ENCODE assay signal across 18 mouse cellular contexts in the genomic region with DNA sequence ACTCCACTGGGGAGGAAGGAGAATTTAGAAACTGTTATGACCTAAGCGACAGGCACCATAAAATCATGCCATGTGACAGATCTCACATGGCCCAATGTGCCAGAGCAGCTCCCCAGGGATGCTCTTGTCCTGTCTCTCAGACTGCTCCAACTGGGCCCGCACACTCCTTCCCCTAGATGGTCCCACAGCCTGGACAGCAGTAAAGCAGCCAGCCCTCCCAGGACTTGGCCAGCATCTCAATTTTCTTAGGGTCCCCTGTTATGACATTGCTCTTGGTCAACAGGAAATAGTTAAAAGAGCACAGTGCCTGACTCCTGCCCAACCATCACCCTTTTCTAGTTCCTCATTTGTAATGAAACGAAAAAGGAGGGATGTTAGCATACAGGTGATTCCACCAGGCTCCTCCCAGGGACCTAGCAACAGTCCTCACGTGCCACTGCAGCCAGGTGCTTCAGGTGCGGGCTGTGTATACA. TPM values are rescaled to one million over a fixed set of nuclear protein-coding genes. Genes with fewer than 3 reads are reported as not detected.
DNase-seq lines count a peak whose midpoint lies in the region; ATAC-seq and TF ChIP-seq lines count a peak whose summit lies in the region.
"Had no signal": no experiment of that assay in that cellular context is flagged by ENCODE, and none has a peak within 500 bp of the region (broad histone marks: within the 10 kb centered on the region; RNA-seq: fewer than 3 reads in every experiment).

No protein-coding gene starts in this region.

- H3K9me3 ChIP-seq in CH12.LX (replicated peaks; ENCODE audit: low read length), result no peaks in the 10 kb centered on the region
- H3K9me3 ChIP-seq in megakaryocyte, embryonic 14.5 days, result no peaks in the 10 kb centered on the region
- H3K9me3 ChIP-seq in forebrain, postnatal 0 days (ENCODE audit: low read length), result no peaks in the 10 kb centered on the region
- H3K9me3 ChIP-seq: embryonic facial prominence, embryonic 15.5 days; G1E; heart, embryonic 15.5 days; hindbrain, embryonic 15.5 days; lung, embryonic 15.5 days; neural tube, embryonic 13.5 days had no signal

- H3K9ac ChIP-seq in CH12.LX (ENCODE audit: insufficient read depth, low read depth), result no peak overlapping the region
- no peak overlapping the region for H3K9ac ChIP-seq in forebrain, postnatal 0 days
- H3K9ac ChIP-seq: embryonic facial prominence, embryonic 15.5 days; heart, embryonic 15.5 days; hindbrain, embryonic 15.5 days; lung, embryonic 15.5 days; neural tube, embryonic 13.5 days had no signal

- H3K4me1 ChIP-seq in CH12.LX (ENCODE audit: control insufficient read depth in 1 of 2, insufficient read depth in 2 of 2), result peaks cover 10 to 48% of the 10 kb centered on the region in 2 experiments; a peak in 3 of 4 replicates
- peaks cover 10% of the 10 kb centered on the region for H3K4me1 ChIP-seq in embryonic fibroblast, embryonic 13.5 days (ENCODE audit: control insufficient read depth, insufficient read depth, low read length)
- H3K4me1 ChIP-seq in megakaryocyte, embryonic 14.5 days, result peaks cover 74% of the 10 kb centered on the region
- H3K4me1 ChIP-seq in forebrain, postnatal 0 days (ENCODE audit: insufficient read depth), result no peaks in the 10 kb centered on the region

- peaks cover 6% of the 10 kb centered on the region for H3K79me2 ChIP-seq in CH12.LX (replicated peaks; ENCODE audit: control insufficient read depth, extremely low read depth, insufficient read depth, poor library complexity, severe bottlenecking)

- peak; percentile 52 for DNase-seq in kidney, postnatal 14 days
- DNase-seq in kidney, adult 18-20 months, result no peak
- DNase-seq in CH12.LX (ENCODE audit: extremely low read depth), result peak; percentile 49
- DNase-seq in forebrain, postnatal 0 days, result no peak
- no peak for DNase-seq in urinary bladder, postnatal 36 days (ENCODE audit: low spot score in 2 of 2)
- DNase-seq: cerebellum, postnatal 25 days; midbrain, embryonic 14.5 days; right cerebral cortex, adult 18-20 months; thymus, postnatal 36 days had no signal

- no peak overlapping the region for H3K4me3 ChIP-seq in CH12.LX (replicated peaks in 1 of 3; ENCODE audit: low read depth in 2 of 3, low read length in 2 of 3, poor library complexity in 1 of 3)
- no peak overlapping the region for H3K4me3 ChIP-seq in embryonic fibroblast, embryonic 13.5 days (ENCODE audit: insufficient read depth, low read length)
- H3K4me3 ChIP-seq in megakaryocyte, embryonic 14.5 days (replicated peaks), result peak overlapping the region; percentile 2
- no peak overlapping the region for H3K4me3 ChIP-seq in forebrain, postnatal 0 days (ENCODE audit: low read depth, low read length)
- H3K4me3 ChIP-seq: embryonic facial prominence, embryonic 15.5 days; heart, embryonic 15.5 days; hindbrain, embryonic 15.5 days; lung, embryonic 15.5 days; neural tube, embryonic 13.5 days had no signal

- dilution Hi-C loops in CH12.LX (cut with MboI; ENCODE audit: extremely low pct_ligation_motif_present, extremely low pct_unique_long_range_greater_than_20kb, low sequenced_read_pairs), result no loop called here

- no peak for TF ChIP-seq RAD21 in CH12.LX (IDR thresholded peaks at IDR 0.05; ENCODE audit: low read depth, low read length)

- TF ChIP-seq CTCF in CH12.LX (conservative IDR thresholded peaks at IDR 0.05 in 1 of 2, IDR thresholded peaks at IDR 0.05 in 1 of 2; ENCODE audit: low read depth in 2 of 2, low read length in 2 of 2), result no peak
- TF ChIP-seq CTCF in embryonic fibroblast, embryonic 13.5 days (IDR thresholded peaks at IDR 0.05; ENCODE audit: borderline replicate concordance, insufficient read depth, low read length), result no peak
- no peak for TF ChIP-seq CTCF in forebrain, postnatal 0 days (IDR thresholded peaks at IDR 0.05; ENCODE audit: low read depth)

- H3K27me3 ChIP-seq in CH12.LX (replicated peaks), result no peaks in the 10 kb centered on the region
- no peaks in the 10 kb centered on the region for H3K27me3 ChIP-seq in megakaryocyte, embryonic 14.5 days (replicated peaks)
- no peaks in the 10 kb centered on the region for H3K27me3 ChIP-seq in forebrain, postnatal 0 days (ENCODE audit: insufficient read depth, low read length)
- H3K27me3 ChIP-seq: embryonic facial prominence, embryonic 15.5 days; heart, embryonic 15.5 days; hindbrain, embryonic 15.5 days; lung, embryonic 15.5 days; neural tube, embryonic 13.5 days had no signal

- H3K27ac ChIP-seq in CH12.LX (ENCODE audit: insufficient read depth, low read depth), result peak overlapping the region; percentile 13; the same call in 1 of the 2 replicates
- H3K27ac ChIP-seq in embryonic fibroblast, embryonic 13.5 days (ENCODE audit: insufficient read depth, low read length), result peak overlapping the region; percentile 47
- H3K27ac ChIP-seq in forebrain, postnatal 0 days (ENCODE audit: low read depth, low read length), result no peak overlapping the region
- H3K27ac ChIP-seq: embryonic facial prominence, embryonic 15.5 days; heart, embryonic 15.5 days; hindbrain, embryonic 15.5 days; lung, embryonic 15.5 days; neural tube, embryonic 13.5 days had no signal

- in situ Hi-C loops in CH12.LX (cut with MboI; ENCODE audit: low pct_ligation_motif_present, low pct_unique_long_range_greater_than_20kb, low sequenced_read_pairs), result no loop called here

- no peak overlapping the region for H3K4me2 ChIP-seq in CH12.LX (ENCODE audit: insufficient read depth, low read depth, poor library complexity, severe bottlenecking)
- no peak overlapping the region for H3K4me2 ChIP-seq in forebrain, postnatal 0 days (ENCODE audit: low read depth)
- H3K4me2 ChIP-seq: embryonic facial prominence, embryonic 15.5 days; heart, embryonic 15.5 days; hindbrain, embryonic 15.5 days; lung, embryonic 15.5 days; neural tube, embryonic 13.5 days had no signal

- ATAC-seq in forebrain, postnatal 0 days, result no peak

- peaks cover 57 to 65% of the 10 kb centered on the region in 2 experiments for H3K36me3 ChIP-seq in CH12.LX (replicated peaks in 1 of 2; ENCODE audit: control insufficient read depth in 1 of 2, insufficient read depth in 1 of 2, low read length in 1 of 2)
- peaks cover 11% of the 10 kb centered on the region for H3K36me3 ChIP-seq in megakaryocyte, embryonic 14.5 days (replicated peaks; ENCODE audit: low read length)
- H3K36me3 ChIP-seq in forebrain, postnatal 0 days (ENCODE audit: insufficient read depth), result no peaks in the 10 kb centered on the region
- H3K36me3 ChIP-seq: embryonic facial prominence, embryonic 15.5 days; heart, embryonic 15.5 days; hindbrain, embryonic 15.5 days; neural tube, embryonic 13.5 days had no signal

- no peak for TF ChIP-seq EP300 in CH12.LX (IDR thresholded peaks at IDR 0.05; ENCODE audit: low read length)

- WGBS in forebrain, postnatal 0 days, result 81% methylated on average over 5 of the region's 5 CpGs

- no peak for TF ChIP-seq POLR2A in CH12.LX (IDR thresholded peaks at IDR 0.05; ENCODE audit: low read depth, low read length)
- no peak for TF ChIP-seq POLR2A in embryonic fibroblast, embryonic 13.5 days (IDR thresholded peaks at IDR 0.05; ENCODE audit: low read depth, low read length)

TF ChIP-seq in CH12.LX, 34 proteins besides CTCF, POLR2A, EP300 and RAD21:
- TF ChIP-seq PAX5 (IDR thresholded peaks at IDR 0.05; ENCODE audit: low read length) (no peak), BHLHE40 (IDR thresholded peaks at IDR 0.05; ENCODE audit: low read depth, low read length) (peak; percentile 53)

RNA-seq across cellular contexts. Expression of a gene that starts 4.2 kb away (rescaled TPM):
- total RNA-seq in CH12.LX (2012; rRNA removed) (35.1 and 62.5 TPM in 2 replicates), CH12.LX (2014; rRNA removed) (34.5 and 35.5 TPM in 2 replicates)
- 58.0 and 70.8 TPM in 2 replicates for polyA plus RNA-seq in CH12.LX (2012; ENCODE audit: insufficient read length, low read depth)
- polyA plus RNA-seq in embryonic fibroblast, embryonic 13.5 days (2011; ENCODE audit: insufficient read length, low read depth, missing spikeins), result 47.5 and 48.1 TPM in 2 replicates
- 10.1 and 13.2 TPM in 2 replicates for polyA plus RNA-seq in megakaryocyte, embryonic 14.5 days (2012; ENCODE audit: insufficient read depth, low replicate concordance)
- total RNA-seq in forebrain, postnatal 0 days (2014; rRNA removed), result 67.0 and 69.2 TPM in 2 replicates
- 1.4 and 1.7 TPM in 2 replicates for polyA plus RNA-seq in forebrain, postnatal 0 days (2015; fragmentation: Nextera tagmentation; extraction: Ambion mirVana)

RNA-seq across cellular contexts. Expression of a gene that starts 27.0 kb away (rescaled TPM):
- total RNA-seq in CH12.LX (2012; rRNA removed), result not detected in 2 replicates
- not detected in 2 replicates for total RNA-seq in CH12.LX (2014; rRNA removed)
- 1.1 and 2.6 TPM in 2 replicates for polyA plus RNA-seq in CH12.LX (2012; ENCODE audit: insufficient read length, low read depth)
- not detected in 2 replicates for polyA plus RNA-seq in embryonic fibroblast, embryonic 13.5 days (2011; ENCODE audit: insufficient read length, low read depth, missing spikeins)
- polyA plus RNA-seq in megakaryocyte, embryonic 14.5 days (2012; ENCODE audit: insufficient read depth, low replicate concordance), result 2.5 TPM in 1 of 2 replicates, not detected in the other
- total RNA-seq in forebrain, postnatal 0 days (2014; rRNA removed), result not detected in 2 replicates
- 0.61 TPM in 1 of 2 replicates, not detected in the other for polyA plus RNA-seq in forebrain, postnatal 0 days (2015; fragmentation: Nextera tagmentation; extraction: Ambion mirVana)
- total RNA-seq: G1E; left cerebral cortex, postnatal 10 days had no signal
- polyA plus RNA-seq: G1E; lung, embryonic 15.5 days had no signal

RNA-seq across cellular contexts. Expression of a gene that starts 47.8 kb away (rescaled TPM):
- total RNA-seq in CH12.LX (2012; rRNA removed) (209 and 244 TPM in 2 replicates), CH12.LX (2014; rRNA removed) (257 and 267 TPM in 2 replicates)
- 145 and 156 TPM in 2 replicates for polyA plus RNA-seq in CH12.LX (2012; ENCODE audit: insufficient read length, low read depth)
- polyA plus RNA-seq in embryonic fibroblast, embryonic 13.5 days (2011; ENCODE audit: insufficient read length, low read depth, missing spikeins), result 182 and 189 TPM in 2 replicates
- 10.4 and 37.7 TPM in 2 replicates for polyA plus RNA-seq in megakaryocyte, embryonic 14.5 days (2012; ENCODE audit: insufficient read depth, low replicate concordance)
- 167 and 189 TPM in 2 replicates for total RNA-seq in forebrain, postnatal 0 days (2014; rRNA removed)
- 183 and 194 TPM in 2 replicates for polyA plus RNA-seq in forebrain, postnatal 0 days (2015; fragmentation: Nextera tagmentation; extraction: Ambion mirVana)

RNA-seq across cellular contexts. Expression of a gene that starts 54.4 kb away (rescaled TPM):
- 31.6 and 39.5 TPM in 2 replicates for total RNA-seq in CH12.LX (2012; rRNA removed)
- total RNA-seq in CH12.LX (2014; rRNA removed), result 26.9 and 30.0 TPM in 2 replicates
- 32.5 and 38.6 TPM in 2 replicates for polyA plus RNA-seq in CH12.LX (2012; ENCODE audit: insufficient read length, low read depth)
- 21.3 and 28.4 TPM in 2 replicates for polyA plus RNA-seq in embryonic fibroblast, embryonic 13.5 days (2011; ENCODE audit: insufficient read length, low read depth, missing spikeins)
- 31.8 and 48.4 TPM in 2 replicates for polyA plus RNA-seq in megakaryocyte, embryonic 14.5 days (2012; ENCODE audit: insufficient read depth, low replicate concordance)
- total RNA-seq in forebrain, postnatal 0 days (2014; rRNA removed), result 4.5 and 5.9 TPM in 2 replicates
- polyA plus RNA-seq in forebrain, postnatal 0 days (2015; fragmentation: Nextera tagmentation; extraction: Ambion mirVana), result 1.8 and 3.5 TPM in 2 replicates

Comparison
In these comparisons a context has a peak if more than half of its experiments do, and no peak if none do; other contexts are left out.
1. DNase-seq: peak in kidney, postnatal 14 days (single experiment) and CH12.LX (single experiment); none in kidney, adult 18-20 months (single experiment), forebrain, postnatal 0 days (single experiment) and urinary bladder, postnatal 36 days (0 of 2).